ENCODE assay signal across 10 mouse cellular contexts in genomic region chr12:70713499-70714280, GRCm38 (mm10).
DNase-seq lines count a peak whose midpoint lies in the region; ATAC-seq and TF ChIP-seq lines count a peak whose summit lies in the region.
"Had no signal": no experiment of that assay in that cellular context is flagged by ENCODE, and none has a peak within 500 bp of the region (broad histone marks: within the 10 kb centered on the region; RNA-seq: fewer than 3 reads in every experiment).

No protein-coding gene starts in this region.

- ATAC-seq in embryonic facial prominence, embryonic 15.5 days (ENCODE audit: insufficient number of reproducible peaks, low FRiP score, low TSS enrichment, low read depth): no peak
- ATAC-seq in stomach, embryonic 16.5 days (ENCODE audit: insufficient read depth, low FRiP score): no peak

- H3K9me3 ChIP-seq in embryonic facial prominence, embryonic 15.5 days (replicated peaks): no peaks in the 10 kb centered on the region
- no peaks in the 10 kb centered on the region for H3K9me3 ChIP-seq in stomach, embryonic 16.5 days (replicated peaks; ENCODE audit: control insufficient read depth, low read length)
- H3K9me3 ChIP-seq: heart, embryonic 12.5 days had no signal

- peak overlapping the region; percentile 41 for H3K27ac ChIP-seq in gastrocnemius, adult 2 months
- no peak overlapping the region for H3K27ac ChIP-seq in embryonic facial prominence, embryonic 15.5 days (replicated peaks)
- H3K27ac ChIP-seq in stomach, embryonic 16.5 days (ENCODE audit: low read length): no peak overlapping the region

- WGBS in embryonic facial prominence, embryonic 15.5 days: 52% methylated on average over 18 of the region's 18 CpGs
- WGBS in stomach, embryonic 16.5 days: 41% methylated on average over 18 of the region's 18 CpGs

- intact Hi-C loops in gastrocnemius, adult 2 months (cut with DNase I): no loop called here
- intact Hi-C loops in gastrocnemius, postnatal 36 days (cut with DNase I): no loop called here
- intact Hi-C loops in heart, postnatal 36 days (cut with DNase I): no loop called here

- H3K27me3 ChIP-seq in embryonic facial prominence, embryonic 15.5 days: no peaks in the 10 kb centered on the region
- H3K27me3 ChIP-seq in stomach, embryonic 16.5 days (ENCODE audit: control insufficient read depth, insufficient read depth, low read length): no peaks in the 10 kb centered on the region
- H3K27me3 ChIP-seq: heart, embryonic 12.5 days had no signal

- peak overlapping the region; percentile 45 for H3K4me3 ChIP-seq in gastrocnemius, adult 2 months
- H3K4me3 ChIP-seq in embryonic facial prominence, embryonic 15.5 days (replicated peaks): no peak overlapping the region
- no peak overlapping the region for H3K4me3 ChIP-seq in stomach, embryonic 16.5 days (replicated peaks; ENCODE audit: low read length)
- H3K4me3 ChIP-seq: heart, embryonic 12.5 days had no signal

- peak; percentile 33 for DNase-seq in gastrocnemius, adult 2 months
- no peak for DNase-seq in gastrocnemius, postnatal 36 days
- peak; percentile 52 to 65 for DNase-seq in right cerebral cortex, adult 2 months (ENCODE audit: low spot score in 2 of 2)
- DNase-seq in right cerebral cortex, postnatal 14 days: no peak
- DNase-seq in cerebellum, postnatal 36 days: no peak
- no peak for DNase-seq in heart, postnatal 36 days
- DNase-seq: cerebellum, adult 8-10 months had no signal

- H3K36me3 ChIP-seq in embryonic facial prominence, embryonic 15.5 days: no peaks in the 10 kb centered on the region
- no peaks in the 10 kb centered on the region for H3K36me3 ChIP-seq in stomach, embryonic 16.5 days (ENCODE audit: control insufficient read depth, insufficient read depth, low read length)
- H3K36me3 ChIP-seq: heart, embryonic 12.5 days had no signal

- no peak for TF ChIP-seq CTCF in gastrocnemius, adult 2 months (IDR thresholded peaks at IDR 0.05)

- peaks cover 25% of the 10 kb centered on the region for H3K4me1 ChIP-seq in embryonic facial prominence, embryonic 15.5 days
- peaks cover 24% of the 10 kb centered on the region for H3K4me1 ChIP-seq in stomach, embryonic 16.5 days (ENCODE audit: control insufficient read depth, insufficient read depth, low read length)

- H3K9ac ChIP-seq in embryonic facial prominence, embryonic 15.5 days: no peak overlapping the region
- 0 out of 2 replicates have a peak overlapping the region, but pooled peaks have one; percentile 29 for H3K9ac ChIP-seq in stomach, embryonic 16.5 days (ENCODE audit: low read length)
- H3K9ac ChIP-seq: heart, embryonic 12.5 days had no signal

- H3K4me2 ChIP-seq in embryonic facial prominence, embryonic 15.5 days (replicated peaks): 0 out of 2 replicates have a peak overlapping the region, but pooled peaks have one; percentile 0
- H3K4me2 ChIP-seq in stomach, embryonic 16.5 days (ENCODE audit: low read depth, low read length): peak overlapping the region; percentile 2; the same call in 1 of the 2 replicates
- H3K4me2 ChIP-seq: heart, embryonic 12.5 days had no signal

Comparison
In these comparisons a context has a peak if more than half of its experiments do, and no peak if none do; other contexts are left out.
1. DNase-seq: peak in gastrocnemius, adult 2 months (single experiment) and right cerebral cortex, adult 2 months (2 of 2); none in gastrocnemius, postnatal 36 days (0 of 2), right cerebral cortex, postnatal 14 days (single experiment), cerebellum, postnatal 36 days (0 of 2) and heart, postnatal 36 days (0 of 2).